Mouse (Mus musculus): Measurements from ENCODE around the gene Dlgap4. TPM values are rescaled to one million over a fixed set of nuclear protein-coding genes. Genes with fewer than 3 reads are reported as not detected.

Gene Dlgap4
- polyA plus RNA-seq, 1 experiment from 2014 or later: 162 TPM

DNA sequence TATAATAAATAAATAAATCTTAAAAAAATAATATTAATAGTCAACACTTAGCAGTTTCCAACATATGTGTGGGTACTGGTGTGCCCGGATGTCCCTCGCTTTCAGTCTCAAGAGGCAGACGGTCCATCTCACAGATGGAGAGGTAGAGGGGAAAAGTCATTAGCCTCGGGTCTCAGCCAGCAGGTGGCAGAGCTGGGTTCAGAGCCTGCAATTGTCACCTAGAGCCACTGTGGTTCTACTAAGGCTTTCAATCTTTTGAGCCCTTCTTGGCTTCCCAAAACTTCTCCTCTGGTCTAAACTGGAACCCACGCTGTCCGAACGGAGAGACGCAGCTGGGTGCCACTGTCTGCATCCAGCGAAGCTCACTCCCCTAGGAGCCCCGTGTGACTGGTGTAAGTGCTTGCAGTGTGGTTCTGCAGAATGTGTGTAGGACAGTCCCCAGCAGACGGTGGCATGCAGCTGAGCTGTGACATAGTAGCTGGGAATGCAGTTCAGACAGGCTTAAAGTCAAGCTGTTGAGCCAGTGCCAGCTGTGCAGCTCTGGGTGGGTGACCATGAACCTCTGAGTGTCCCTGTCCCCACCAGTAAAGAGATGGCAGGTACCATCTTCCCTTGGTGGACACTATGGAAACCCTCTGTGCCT is 29.2 kb upstream of the Dlgap4 start:
- 64% methylated on average over 11 of the region's 11 CpGs for WGBS
- ATAC-seq (ENCODE audit: low FRiP score): 0 out of 2 replicates have a peak, but pooled peaks have one; percentile 12
- no peaks in the 10 kb centered on the region for H3K4me1 ChIP-seq (replicated peaks; ENCODE audit: control insufficient read depth, insufficient read depth, low read length)
- no peak overlapping the region for H3K4me2 ChIP-seq (replicated peaks; ENCODE audit: low read depth, low read length)
- H3K27me3 ChIP-seq (ENCODE audit: control insufficient read depth, insufficient read depth, low read length): no peaks in the 10 kb centered on the region
- H3K4me3 ChIP-seq (ENCODE audit: low read depth, low read length): no peak overlapping the region
- no peak overlapping the region for H3K27ac ChIP-seq (ENCODE audit: low read depth, low read length)
- no peak overlapping the region for H3K9ac ChIP-seq (ENCODE audit: low read depth, low read length)
- no peaks in the 10 kb centered on the region for H3K9me3 ChIP-seq (ENCODE audit: control insufficient read depth, low read length)
- no peaks in the 10 kb centered on the region for H3K36me3 ChIP-seq (ENCODE audit: control insufficient read depth, insufficient read depth, low read length)
- DNase-seq (ENCODE audit: low spot score): peak; percentile 14

DNA sequence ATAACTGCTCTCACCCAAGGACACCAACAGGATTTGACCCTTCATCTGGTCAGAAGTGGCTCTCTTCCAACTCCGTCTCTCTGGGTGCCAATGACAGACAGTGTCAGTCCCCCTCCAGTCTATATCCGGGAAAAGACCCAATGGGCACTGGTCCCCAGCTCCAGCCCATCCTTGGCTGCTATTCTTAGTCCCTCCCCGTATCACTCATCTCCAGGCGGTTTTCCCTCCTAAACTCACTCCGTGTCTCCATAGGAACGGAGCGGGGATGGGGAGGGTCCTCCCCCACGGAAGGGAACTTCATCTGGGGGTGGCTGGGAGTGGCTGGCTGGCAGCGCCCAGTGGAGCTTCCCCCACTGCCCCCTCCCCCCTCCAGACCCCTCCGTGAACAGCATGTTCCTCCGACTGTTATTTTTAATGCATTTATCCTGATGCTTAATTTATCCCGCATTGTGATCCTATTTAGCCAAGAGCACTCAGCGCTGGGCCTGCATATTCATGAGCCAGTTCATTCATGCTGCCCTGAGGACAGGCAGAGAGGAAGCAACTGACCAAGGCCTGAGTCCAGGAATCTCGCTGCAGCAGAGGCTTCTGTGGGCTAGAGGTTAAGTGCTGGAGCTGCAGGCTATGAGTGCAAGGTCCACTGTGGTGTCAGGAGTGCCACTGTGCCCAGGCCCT is 28.6 kb upstream of the Dlgap4 start:
- Histone ChIP-seq H3K9me3 (ENCODE audit: control insufficient read depth, low read length) (no peaks in the 10 kb centered on the region), H3K27ac (ENCODE audit: low read depth, low read length) (no peak overlapping the region), H3K9ac (ENCODE audit: low read depth, low read length) (no peak overlapping the region), H3K4me1 (replicated peaks; ENCODE audit: control insufficient read depth, insufficient read depth, low read length) (no peaks in the 10 kb centered on the region), H3K27me3 (ENCODE audit: control insufficient read depth, insufficient read depth, low read length) (no peaks in the 10 kb centered on the region), H3K4me2 (replicated peaks; ENCODE audit: low read depth, low read length) (peak overlapping the region; percentile 30), H3K4me3 (ENCODE audit: low read depth, low read length) (no peak overlapping the region), H3K36me3 (ENCODE audit: control insufficient read depth, insufficient read depth, low read length) (no peaks in the 10 kb centered on the region)
- DNase-seq (ENCODE audit: low spot score) (peak; percentile 46), ATAC-seq (ENCODE audit: low FRiP score) (peak; percentile 65)
- WGBS: 28% methylated on average over 14 of the region's 14 CpGs

DNA sequence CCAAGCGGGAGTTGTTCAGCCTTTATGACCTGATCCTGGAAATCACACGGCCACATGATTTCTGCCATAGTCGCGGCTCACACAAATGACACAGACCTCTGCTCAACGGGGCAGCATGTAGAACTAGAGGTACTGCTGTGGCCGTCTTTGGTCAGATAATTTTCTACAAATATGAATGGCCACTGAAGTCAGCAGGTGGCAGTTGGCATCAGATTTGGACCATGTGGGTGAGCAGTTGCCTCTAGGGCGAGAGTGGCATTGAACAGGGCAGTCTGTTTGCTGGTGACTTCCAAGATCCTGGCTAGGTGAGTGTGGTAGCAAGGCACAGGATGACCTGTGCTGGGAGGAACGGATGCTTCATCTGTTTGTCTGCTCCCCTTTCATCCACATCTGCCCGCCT is 24.0 kb upstream of the Dlgap4 start:
- H3K9ac ChIP-seq (ENCODE audit: low read depth, low read length): no peak overlapping the region
- no peak overlapping the region for H3K4me3 ChIP-seq (ENCODE audit: low read depth, low read length)
- H3K36me3 ChIP-seq (ENCODE audit: control insufficient read depth, insufficient read depth, low read length): no peaks in the 10 kb centered on the region
- no peaks in the 10 kb centered on the region for H3K27me3 ChIP-seq (ENCODE audit: control insufficient read depth, insufficient read depth, low read length)
- no peaks in the 10 kb centered on the region for H3K4me1 ChIP-seq (replicated peaks; ENCODE audit: control insufficient read depth, insufficient read depth, low read length)
- no peak for DNase-seq (ENCODE audit: low spot score)
- H3K4me2 ChIP-seq (replicated peaks; ENCODE audit: low read depth, low read length): no peak overlapping the region
- ATAC-seq (ENCODE audit: low FRiP score): no peak
- H3K27ac ChIP-seq (ENCODE audit: low read depth, low read length): no peak overlapping the region
- no peaks in the 10 kb centered on the region for H3K9me3 ChIP-seq (ENCODE audit: control insufficient read depth, low read length)
- WGBS: 91% methylated on average over 9 of the region's 9 CpGs

DNA sequence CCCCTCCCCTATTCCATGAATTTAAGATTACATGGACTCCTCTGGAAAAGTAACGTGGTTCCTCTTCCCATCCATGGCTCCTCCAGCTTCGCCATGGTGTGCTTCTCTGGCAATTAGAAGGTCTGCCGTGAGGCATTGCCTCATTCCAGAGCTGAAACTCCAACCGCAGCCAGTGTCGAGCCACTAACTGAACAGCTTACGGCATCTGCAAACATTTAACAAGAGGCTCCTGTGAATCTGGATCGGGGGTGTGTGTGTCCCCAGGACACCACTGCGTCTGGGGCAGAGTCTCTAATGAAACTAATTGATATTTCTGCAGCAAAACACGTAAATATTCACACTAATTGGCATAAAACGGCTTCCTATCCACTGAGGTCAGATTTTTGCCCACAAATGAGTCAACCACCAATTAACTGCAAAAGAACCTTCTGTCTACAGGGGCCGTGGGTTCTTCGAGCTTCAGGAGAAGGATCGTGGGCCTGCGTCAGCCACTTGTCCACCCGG is 18.5 kb upstream of the Dlgap4 start:
- 76% methylated on average over 15 of the region's 15 CpGs for WGBS
- no peak overlapping the region for H3K27ac ChIP-seq (ENCODE audit: low read depth, low read length)
- H3K27me3 ChIP-seq (ENCODE audit: control insufficient read depth, insufficient read depth, low read length): no peaks in the 10 kb centered on the region
- H3K4me1 ChIP-seq (replicated peaks; ENCODE audit: control insufficient read depth, insufficient read depth, low read length): no peaks in the 10 kb centered on the region
- no peak overlapping the region for H3K4me2 ChIP-seq (replicated peaks; ENCODE audit: low read depth, low read length)
- H3K4me3 ChIP-seq (ENCODE audit: low read depth, low read length): no peak overlapping the region
- H3K9ac ChIP-seq (ENCODE audit: low read depth, low read length): no peak overlapping the region
- no peaks in the 10 kb centered on the region for H3K36me3 ChIP-seq (ENCODE audit: control insufficient read depth, insufficient read depth, low read length)
- H3K9me3 ChIP-seq (ENCODE audit: control insufficient read depth, low read length): no peaks in the 10 kb centered on the region
- DNase-seq (ENCODE audit: low spot score) (no peak), ATAC-seq (ENCODE audit: low FRiP score) (no peak)

DNA sequence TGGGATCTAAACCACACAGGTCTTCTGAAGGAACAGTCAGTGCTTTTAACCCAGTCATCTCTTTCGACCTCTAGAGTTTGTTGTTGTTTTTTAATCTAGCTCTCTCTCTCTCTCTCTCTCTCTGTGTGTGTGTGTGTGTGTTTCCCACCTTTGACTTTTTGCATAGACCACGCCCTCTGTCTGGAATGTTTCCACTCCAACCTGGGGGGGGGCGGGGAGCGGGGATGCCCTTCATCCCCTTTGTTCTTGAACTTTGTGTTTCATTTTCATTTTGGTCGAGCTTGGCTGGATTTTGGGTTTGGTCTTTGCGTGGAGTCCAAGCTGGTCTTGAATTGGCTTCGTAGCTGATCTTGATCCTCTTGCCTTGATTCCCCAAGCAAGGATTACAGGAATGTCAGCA is 10.9 kb upstream of the Dlgap4 start:
- Histone ChIP-seq H3K4me2 (replicated peaks; ENCODE audit: low read depth, low read length) (no peak overlapping the region), H3K9me3 (ENCODE audit: control insufficient read depth, low read length) (no peaks in the 10 kb centered on the region), H3K9ac (ENCODE audit: low read depth, low read length) (no peak overlapping the region), H3K4me3 (ENCODE audit: low read depth, low read length) (no peak overlapping the region), H3K27ac (ENCODE audit: low read depth, low read length) (no peak overlapping the region), H3K36me3 (ENCODE audit: control insufficient read depth, insufficient read depth, low read length) (no peaks in the 10 kb centered on the region), H3K4me1 (replicated peaks; ENCODE audit: control insufficient read depth, insufficient read depth, low read length) (no peaks in the 10 kb centered on the region), H3K27me3 (ENCODE audit: control insufficient read depth, insufficient read depth, low read length) (no peaks in the 10 kb centered on the region)
- ATAC-seq (ENCODE audit: low FRiP score) (no peak), DNase-seq (ENCODE audit: low spot score) (no peak)
- 77% methylated on average over 7 of the region's 7 CpGs for WGBS

DNA sequence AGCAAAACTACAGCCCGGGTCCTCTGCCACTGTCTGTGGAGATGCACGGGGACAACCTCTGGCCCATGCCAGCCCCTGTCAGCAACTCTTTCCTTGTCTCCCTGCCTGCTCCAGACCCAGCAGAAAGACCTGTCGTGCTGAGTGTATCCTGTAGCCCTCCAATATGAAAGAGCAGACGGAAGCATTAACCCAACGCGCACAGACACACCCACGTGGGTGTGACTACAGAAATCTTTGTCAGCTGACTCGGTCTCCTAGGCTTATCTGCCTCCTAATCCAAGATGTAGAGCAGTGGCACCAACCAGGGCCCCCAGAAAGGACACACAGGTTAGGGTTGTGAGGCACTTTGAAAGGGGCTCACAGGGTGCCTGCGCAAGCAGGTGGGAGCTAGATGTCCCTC is 9.8 kb upstream of the Dlgap4 start:
- WGBS: 87% methylated on average over 9 of the region's 9 CpGs
- H3K9me3 ChIP-seq (ENCODE audit: control insufficient read depth, low read length): no peaks in the 10 kb centered on the region

DNA sequence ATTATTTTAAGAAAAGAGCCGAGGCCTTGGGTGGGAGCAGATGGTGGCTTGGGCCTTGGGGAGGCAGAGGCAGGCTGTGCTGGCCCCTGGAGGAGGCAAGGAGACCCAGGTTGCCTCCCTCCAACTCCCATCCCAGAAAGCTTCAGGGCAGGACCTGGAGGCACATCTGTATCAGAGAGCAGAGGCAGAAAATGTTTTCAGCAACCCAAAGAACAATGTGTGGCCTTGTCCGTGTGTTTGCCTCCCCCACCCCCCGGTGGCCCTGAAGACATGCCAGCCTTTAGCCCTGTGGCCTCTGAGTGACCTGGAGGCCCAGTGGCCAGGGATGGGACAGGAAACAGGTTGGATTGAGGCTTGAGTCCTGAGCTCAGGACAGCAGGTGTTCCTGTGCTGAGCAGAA is 8.4 kb upstream of the Dlgap4 start:
- Histone ChIP-seq H3K9ac (ENCODE audit: low read depth, low read length) (no peak overlapping the region), H3K27ac (ENCODE audit: low read depth, low read length) (no peak overlapping the region), H3K4me2 (replicated peaks; ENCODE audit: low read depth, low read length) (no peak overlapping the region), H3K9me3 (ENCODE audit: control insufficient read depth, low read length) (no peaks in the 10 kb centered on the region), H3K36me3 (ENCODE audit: control insufficient read depth, insufficient read depth, low read length) (no peaks in the 10 kb centered on the region), H3K4me1 (replicated peaks; ENCODE audit: control insufficient read depth, insufficient read depth, low read length) (no peaks in the 10 kb centered on the region), H3K4me3 (ENCODE audit: low read depth, low read length) (no peak overlapping the region), H3K27me3 (ENCODE audit: control insufficient read depth, insufficient read depth, low read length) (no peaks in the 10 kb centered on the region)
- WGBS: 68% methylated on average over 3 of the region's 3 CpGs
- ATAC-seq (ENCODE audit: low FRiP score): no peak
- DNase-seq (ENCODE audit: low spot score): no peak

More for the DNA sequence above, 9.8 kb upstream of the Dlgap4 start:
- no peak overlapping the region for H3K27ac ChIP-seq (ENCODE audit: low read depth, low read length)
- no peaks in the 10 kb centered on the region for H3K4me1 ChIP-seq (replicated peaks; ENCODE audit: control insufficient read depth, insufficient read depth, low read length)
- ATAC-seq (ENCODE audit: low FRiP score) (no peak), DNase-seq (ENCODE audit: low spot score) (no peak)
- no peak overlapping the region for H3K4me3 ChIP-seq (ENCODE audit: low read depth, low read length)
- H3K4me2 ChIP-seq (replicated peaks; ENCODE audit: low read depth, low read length): no peak overlapping the region
- no peak overlapping the region for H3K9ac ChIP-seq (ENCODE audit: low read depth, low read length)
- H3K36me3 ChIP-seq (ENCODE audit: control insufficient read depth, insufficient read depth, low read length): no peaks in the 10 kb centered on the region
- H3K27me3 ChIP-seq (ENCODE audit: control insufficient read depth, insufficient read depth, low read length): no peaks in the 10 kb centered on the region

DNA sequence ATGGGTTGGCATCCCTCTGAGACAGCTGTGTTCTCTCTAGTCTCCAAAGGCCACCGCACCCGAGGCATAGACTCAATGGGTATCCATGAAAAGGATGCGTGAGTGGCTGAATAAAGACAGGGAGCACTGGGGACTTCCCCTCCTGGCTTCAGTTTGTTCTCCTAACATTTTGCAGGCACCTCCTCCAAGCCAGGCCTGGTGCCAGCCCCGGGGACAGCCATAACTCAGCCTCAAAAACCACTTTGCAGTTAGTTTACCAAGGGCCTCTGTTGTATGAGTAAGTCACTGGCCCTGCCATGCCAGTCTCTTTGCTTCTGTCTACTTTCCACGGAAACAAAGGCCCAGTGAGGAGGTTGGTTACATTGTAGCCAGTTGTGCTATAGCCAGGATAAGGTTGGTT is 7.5 kb upstream of the Dlgap4 start:
- DNase-seq (ENCODE audit: low spot score) (no peak), ATAC-seq (ENCODE audit: low FRiP score) (no peak)
- Histone ChIP-seq H3K4me2 (replicated peaks; ENCODE audit: low read depth, low read length) (no peak overlapping the region), H3K9me3 (ENCODE audit: control insufficient read depth, low read length) (no peaks in the 10 kb centered on the region), H3K27ac (ENCODE audit: low read depth, low read length) (no peak overlapping the region), H3K27me3 (ENCODE audit: control insufficient read depth, insufficient read depth, low read length) (no peaks in the 10 kb centered on the region), H3K36me3 (ENCODE audit: control insufficient read depth, insufficient read depth, low read length) (no peaks in the 10 kb centered on the region), H3K4me3 (ENCODE audit: low read depth, low read length) (no peak overlapping the region), H3K9ac (ENCODE audit: low read depth, low read length) (no peak overlapping the region), H3K4me1 (replicated peaks; ENCODE audit: control insufficient read depth, insufficient read depth, low read length) (no peaks in the 10 kb centered on the region)
- WGBS: 87% methylated on average over 5 of the region's 5 CpGs

DNA sequence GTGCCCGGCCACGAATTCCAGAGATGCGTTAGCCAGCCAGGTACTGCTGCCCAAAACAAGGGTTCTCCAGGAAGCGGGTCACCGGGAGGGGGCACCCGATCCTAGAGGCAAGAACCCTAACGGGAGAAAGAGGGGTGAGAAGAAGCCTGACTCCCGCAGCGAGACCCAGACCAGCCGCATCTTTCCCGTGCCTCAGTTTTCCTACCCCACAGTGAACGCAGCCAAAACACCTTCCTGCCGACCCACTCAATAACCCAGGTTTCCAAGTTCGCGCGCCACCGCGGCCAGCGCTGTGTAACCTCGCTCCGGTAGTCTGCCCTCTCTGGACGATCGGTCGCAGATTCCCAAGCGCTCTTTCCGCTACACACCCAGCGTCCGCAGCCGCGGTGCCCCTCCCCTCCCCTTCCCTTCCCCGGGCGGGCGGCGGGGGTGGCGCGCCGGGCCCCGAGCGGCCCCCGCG is 394 bp upstream of the Dlgap4 start:
- ATAC-seq (ENCODE audit: low FRiP score) (peak; percentile 70), DNase-seq (ENCODE audit: low spot score) (peak; percentile 66)
- Histone ChIP-seq H3K9me3 (ENCODE audit: control insufficient read depth, low read length) (no peaks in the 10 kb centered on the region), H3K4me3 (ENCODE audit: low read depth, low read length) (peak overlapping the region; percentile 71), H3K27ac (ENCODE audit: low read depth, low read length) (no peak overlapping the region), H3K36me3 (ENCODE audit: control insufficient read depth, insufficient read depth, low read length) (no peaks in the 10 kb centered on the region), H3K27me3 (ENCODE audit: control insufficient read depth, insufficient read depth, low read length) (peaks cover 41% of the 10 kb centered on the region), H3K9ac (ENCODE audit: low read depth, low read length) (peak overlapping the region; percentile 73), H3K4me2 (replicated peaks; ENCODE audit: low read depth, low read length) (peak overlapping the region; percentile 99), H3K4me1 (replicated peaks; ENCODE audit: control insufficient read depth, insufficient read depth, low read length) (peaks cover 8% of the 10 kb centered on the region; the same call in 1 of the 2 replicates)
- WGBS: under 1% methylated on average over 30 of the region's 41 CpGs
